Mouse (Mus musculus): ENCODE data around the gene Ctsw. TPM values are rescaled to one million over a fixed set of nuclear protein-coding genes. Genes with fewer than 3 reads are reported as not detected.
A peak's percentile ranks its signal among the peaks of the same experiment; 100 is the strongest.

Gene Ctsw
- polyA plus RNA-seq, 1 experiment: 1.2 TPM

DNA sequence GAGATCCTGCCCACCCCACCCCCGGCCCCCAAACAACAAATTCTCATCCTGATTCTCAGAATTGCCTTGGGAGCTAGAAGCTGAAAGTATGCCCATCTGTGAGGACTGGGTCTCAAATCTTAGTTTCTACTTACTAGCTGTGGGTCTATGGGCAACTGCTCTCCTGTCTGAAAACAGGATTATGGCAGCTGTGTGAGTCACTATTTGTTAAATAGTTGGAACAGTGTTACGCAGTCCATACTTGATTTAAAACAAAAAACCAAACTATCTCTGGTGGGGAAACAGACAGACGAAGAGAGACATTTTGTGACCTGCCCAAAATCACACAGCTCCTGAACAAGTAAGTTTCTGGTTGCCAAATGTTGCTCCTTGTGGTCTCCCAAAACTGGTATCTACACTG, 18.6 kb downstream of the Ctsw start:
- TF ChIP-seq CTCF (IDR thresholded peaks at IDR 0.05; ENCODE audit: low read depth, low read length): no peak
- no peak for TF ChIP-seq POLR2A (IDR thresholded peaks at IDR 0.05; ENCODE audit: insufficient read depth, low read length)
- TF ChIP-seq EP300 (IDR thresholded peaks at IDR 0.05; ENCODE audit: insufficient read depth, low read depth, low read length): no peak
- no peaks in the 10 kb centered on the region for H3K27me3 ChIP-seq (ENCODE audit: control insufficient read depth, insufficient read depth, low read length, poor library complexity, severe bottlenecking)
- no peaks in the 10 kb centered on the region for H3K9me3 ChIP-seq (replicated peaks; ENCODE audit: control insufficient read depth, insufficient read depth, low read length, poor library complexity, severe bottlenecking)

DNA sequence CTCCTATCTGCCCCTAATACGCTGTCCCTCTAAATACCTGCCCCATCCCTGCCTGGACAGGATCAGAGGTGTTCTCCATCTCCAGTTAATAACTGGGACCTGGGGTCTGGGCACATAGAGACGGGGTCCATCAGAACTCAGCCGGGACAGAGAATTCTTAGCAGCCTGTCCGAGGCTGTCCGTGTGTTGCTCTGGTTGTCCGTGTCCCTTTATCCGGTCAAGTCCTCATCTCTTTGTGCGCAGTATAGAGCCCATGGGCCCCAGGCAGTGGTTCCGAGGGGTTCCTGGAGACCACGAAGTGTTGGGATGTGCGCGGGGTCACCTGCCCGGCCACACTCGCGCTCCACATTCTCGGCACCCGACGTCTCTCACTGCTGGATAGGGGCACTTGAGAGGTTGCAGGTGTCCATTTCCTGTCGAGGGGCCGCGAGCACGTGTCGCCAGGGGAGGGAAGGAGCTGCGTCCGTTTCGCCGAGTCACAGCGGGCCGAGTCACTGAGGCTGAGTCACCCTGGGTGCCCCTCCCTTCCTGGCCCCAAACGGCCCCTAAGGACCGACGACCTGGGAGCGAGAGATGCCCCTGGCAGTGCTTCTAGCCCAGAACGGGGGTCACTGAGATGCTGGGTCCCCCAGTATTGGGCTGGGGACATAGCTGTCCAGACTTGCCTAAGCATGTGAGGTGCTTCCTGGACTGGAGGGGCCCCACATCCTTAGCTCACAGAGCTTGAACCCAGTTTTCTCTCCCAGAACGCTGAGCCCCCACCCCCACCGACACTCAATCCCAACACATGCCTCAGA, 19.8 kb downstream of the Ctsw start:
- H3K9me3 ChIP-seq (replicated peaks; ENCODE audit: control insufficient read depth, insufficient read depth, low read length, poor library complexity, severe bottlenecking): no peaks in the 10 kb centered on the region
- TF ChIP-seq CTCF (IDR thresholded peaks at IDR 0.05; ENCODE audit: low read depth, low read length) (no peak), EP300 (IDR thresholded peaks at IDR 0.05; ENCODE audit: insufficient read depth, low read depth, low read length) (no peak), POLR2A (IDR thresholded peaks at IDR 0.05; ENCODE audit: insufficient read depth, low read length) (no peak)
- H3K27me3 ChIP-seq (ENCODE audit: control insufficient read depth, insufficient read depth, low read length, poor library complexity, severe bottlenecking): no peaks in the 10 kb centered on the region
- no peaks in the 10 kb centered on the region for H3K36me3 ChIP-seq (ENCODE audit: control insufficient read depth, insufficient read depth, low read length, poor library complexity, severe bottlenecking)
- H3K4me3 ChIP-seq (ENCODE audit: low read depth, low read length): peak overlapping the region; percentile 28
- peak overlapping the region; percentile 18; the same call in 1 of the 2 replicates for H3K9ac ChIP-seq (ENCODE audit: low read depth, poor library complexity, severe bottlenecking)
- no peak overlapping the region for H3K27ac ChIP-seq (ENCODE audit: insufficient read depth, low read length)
- H3K4me1 ChIP-seq (ENCODE audit: control insufficient read depth, insufficient read depth, low read length): no peaks in the 10 kb centered on the region

More for the DNA sequence above, 18.6 kb downstream of the Ctsw start:
- Histone ChIP-seq H3K27ac (ENCODE audit: insufficient read depth, low read length) (no peak overlapping the region), H3K4me3 (ENCODE audit: low read depth, low read length) (no peak overlapping the region), H3K9ac (ENCODE audit: low read depth, poor library complexity, severe bottlenecking) (no peak overlapping the region), H3K36me3 (ENCODE audit: control insufficient read depth, insufficient read depth, low read length, poor library complexity, severe bottlenecking) (no peaks in the 10 kb centered on the region; the same call in 1 of the 2 replicates), H3K4me1 (ENCODE audit: control insufficient read depth, insufficient read depth, low read length) (no peaks in the 10 kb centered on the region)

DNA sequence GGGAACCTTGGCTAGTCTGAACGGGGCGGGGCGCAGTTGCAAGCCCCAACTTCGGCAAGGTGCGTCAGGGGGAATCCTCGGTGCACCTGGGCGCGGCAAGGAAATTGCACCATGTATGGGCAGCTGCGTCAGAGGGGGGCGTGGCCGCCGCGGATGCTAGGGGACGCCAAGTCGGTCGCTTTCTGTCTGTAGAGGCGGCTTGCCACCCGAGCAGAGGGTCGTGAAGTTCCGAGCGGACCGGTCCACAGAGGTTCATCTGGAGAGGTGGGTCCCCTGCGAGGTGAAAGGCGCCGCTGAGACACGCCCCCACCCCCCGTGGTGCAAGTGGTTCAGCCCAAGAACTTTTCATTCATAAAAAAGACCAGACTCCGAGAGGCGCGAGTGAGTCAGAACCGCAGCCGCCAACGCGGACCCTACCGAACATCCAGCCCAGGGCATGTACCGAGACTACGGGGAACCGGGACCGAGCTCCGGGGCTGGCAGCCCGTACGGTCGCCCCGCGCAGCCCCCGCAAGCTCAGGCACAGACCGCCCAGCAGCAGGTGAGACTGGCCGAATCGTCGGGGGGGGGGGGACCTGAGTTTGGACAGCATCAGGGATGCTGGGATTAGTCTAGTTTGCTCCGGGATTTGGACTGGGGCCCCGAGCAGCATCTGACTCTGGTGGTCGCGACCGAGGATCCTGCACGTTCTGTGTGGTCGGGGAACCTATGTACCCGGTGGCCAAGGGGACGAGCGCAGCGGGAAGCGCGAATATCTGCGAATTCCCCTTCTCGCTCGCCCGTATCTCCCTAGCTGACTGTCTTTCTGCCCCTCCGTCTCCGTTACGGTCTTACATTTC, 20.6 kb downstream of the Ctsw start, which contains the start of gene Fosl1:
Gene Fosl1, plus strand, starts transcription at position 33 of the 839 bp plus-strand sequence.
- Histone ChIP-seq H3K4me1 (ENCODE audit: control insufficient read depth, insufficient read depth, low read length) (no peaks in the 10 kb centered on the region), H3K36me3 (ENCODE audit: control insufficient read depth, insufficient read depth, low read length, poor library complexity, severe bottlenecking) (no peaks in the 10 kb centered on the region), H3K4me3 (ENCODE audit: low read depth, low read length) (peak within 1 kb of the TSS; percentile 28), H3K27me3 (ENCODE audit: control insufficient read depth, insufficient read depth, low read length, poor library complexity, severe bottlenecking) (no peaks in the 10 kb centered on the region), H3K9me3 (replicated peaks; ENCODE audit: control insufficient read depth, insufficient read depth, low read length, poor library complexity, severe bottlenecking) (no peaks in the 10 kb centered on the region), H3K9ac (ENCODE audit: low read depth, poor library complexity, severe bottlenecking) (peak within 1 kb of the TSS; percentile 18), H3K27ac (ENCODE audit: insufficient read depth, low read length) (no peak within 1 kb of the TSS)
- TF ChIP-seq EP300 (IDR thresholded peaks at IDR 0.05; ENCODE audit: insufficient read depth, low read depth, low read length): no peak
- TF ChIP-seq POLR2A (IDR thresholded peaks at IDR 0.05; ENCODE audit: insufficient read depth, low read length): no peak
- TF ChIP-seq CTCF (IDR thresholded peaks at IDR 0.05; ENCODE audit: low read depth, low read length): no peak

DNA sequence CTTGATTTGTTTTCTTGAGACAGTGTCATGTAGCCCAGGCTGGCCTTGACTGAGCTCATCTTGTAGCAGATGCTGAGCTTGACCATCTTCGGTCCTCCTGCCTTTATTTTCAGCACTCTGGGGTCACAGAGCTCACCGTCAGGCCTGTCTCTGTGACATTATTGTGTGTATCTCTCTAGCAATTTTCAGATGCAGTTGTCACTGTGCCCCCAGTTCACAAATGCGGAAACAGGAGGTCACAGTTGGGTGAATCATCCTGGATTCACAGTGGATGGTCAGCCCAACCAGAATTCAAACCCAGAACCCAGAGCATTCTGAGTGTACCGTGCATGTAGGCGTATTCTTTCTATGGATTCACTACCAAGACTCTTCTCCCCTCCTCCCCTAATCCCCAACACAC, 22.6 kb downstream of the Ctsw start:
- Histone ChIP-seq H3K4me1 (ENCODE audit: control insufficient read depth, insufficient read depth, low read length) (no peaks in the 10 kb centered on the region), H3K27me3 (ENCODE audit: control insufficient read depth, insufficient read depth, low read length, poor library complexity, severe bottlenecking) (no peaks in the 10 kb centered on the region), H3K4me3 (ENCODE audit: low read depth, low read length) (no peak overlapping the region), H3K9me3 (replicated peaks; ENCODE audit: control insufficient read depth, insufficient read depth, low read length, poor library complexity, severe bottlenecking) (no peaks in the 10 kb centered on the region), H3K9ac (ENCODE audit: low read depth, poor library complexity, severe bottlenecking) (no peak overlapping the region), H3K36me3 (ENCODE audit: control insufficient read depth, insufficient read depth, low read length, poor library complexity, severe bottlenecking) (no peaks in the 10 kb centered on the region), H3K27ac (ENCODE audit: insufficient read depth, low read length) (no peak overlapping the region)
- no peak for TF ChIP-seq CTCF (IDR thresholded peaks at IDR 0.05; ENCODE audit: low read depth, low read length)
- TF ChIP-seq EP300 (IDR thresholded peaks at IDR 0.05; ENCODE audit: insufficient read depth, low read depth, low read length): no peak
- TF ChIP-seq POLR2A (IDR thresholded peaks at IDR 0.05; ENCODE audit: insufficient read depth, low read length): no peak

DNA sequence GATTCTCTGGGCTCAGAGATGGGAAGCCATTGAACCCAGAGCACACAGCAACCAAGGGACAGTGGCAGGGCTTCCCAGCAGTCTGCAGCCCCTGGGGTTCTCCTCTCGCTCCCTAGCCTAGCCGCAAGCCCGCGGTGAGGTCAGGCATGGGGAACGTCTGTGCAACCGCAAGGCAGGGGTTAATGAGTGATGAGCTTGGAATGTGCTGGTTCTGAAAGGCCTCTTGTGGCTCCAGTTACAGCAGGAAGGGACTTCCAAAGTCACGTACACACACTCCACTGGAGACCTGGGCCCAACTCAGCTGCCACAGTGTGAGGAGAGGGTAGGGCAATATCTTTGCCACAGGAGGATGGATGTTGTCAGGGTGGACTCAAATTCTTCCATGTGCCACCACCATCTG, 23.4 kb downstream of the Ctsw start:
- Histone ChIP-seq H3K27ac (ENCODE audit: insufficient read depth, low read length) (no peak overlapping the region), H3K4me1 (ENCODE audit: control insufficient read depth, insufficient read depth, low read length) (no peaks in the 10 kb centered on the region), H3K36me3 (ENCODE audit: control insufficient read depth, insufficient read depth, low read length, poor library complexity, severe bottlenecking) (no peaks in the 10 kb centered on the region), H3K27me3 (ENCODE audit: control insufficient read depth, insufficient read depth, low read length, poor library complexity, severe bottlenecking) (no peaks in the 10 kb centered on the region), H3K4me3 (ENCODE audit: low read depth, low read length) (no peak overlapping the region), H3K9ac (ENCODE audit: low read depth, poor library complexity, severe bottlenecking) (no peak overlapping the region), H3K9me3 (replicated peaks; ENCODE audit: control insufficient read depth, insufficient read depth, low read length, poor library complexity, severe bottlenecking) (0 out of 2 replicates have a peak, but pooled peaks cover 3% of the 10 kb centered on the region)
- no peak for TF ChIP-seq EP300 (IDR thresholded peaks at IDR 0.05; ENCODE audit: insufficient read depth, low read depth, low read length)

Measured in ES-Bruce4 (cell line).